Mouse (Mus musculus) stomach, embryonic 16.5 days (tissue): ENCODE results near the gene Recql5. TPM values are rescaled to one million over a fixed set of nuclear protein-coding genes. Genes with fewer than 3 reads are reported as not detected.

Source experiments
- ATAC-seq: fragments of 200-750 bp; cut with Nextera tagmentation; 2 replicates; pipeline ENCODE4 v1.8.0; 2017; ENCODE audit warnings: moderate number of reproducible peaks, moderate TSS enrichment; ENCODE audit not compliant: insufficient read depth, low FRiP score
- H3K27ac ChIP-seq: fragments of 300-500 bp; sonication (generic); 2 replicates; pipeline ENCODE4 v1.5.1; 2014; ENCODE audit warnings: low read length
- H3K27me3 ChIP-seq: fragments of 300-500 bp; sonication (generic); 2 replicates; pipeline ENCODE4 v1.6.1; 2014; ENCODE audit warnings: low read length, control low read depth, mixed read lengths; ENCODE audit not compliant: control insufficient read depth, insufficient read depth
- H3K36me3 ChIP-seq: fragments of 300-500 bp; sonication (generic); 2 replicates; pipeline ENCODE4 v1.6.1; 2014; ENCODE audit warnings: low read length; ENCODE audit not compliant: control insufficient read depth, insufficient read depth
- H3K4me1 ChIP-seq: fragments of 300-500 bp; sonication (generic); 2 replicates; pipeline ENCODE4 v1.6.1; 2014; ENCODE audit warnings: low read length, control low read depth, mixed read lengths; ENCODE audit not compliant: control insufficient read depth, insufficient read depth
- H3K4me2 ChIP-seq: fragments of 300-500 bp; sonication (generic); 2 replicates; pipeline ENCODE4 v1.6.1; 2014; ENCODE audit warnings: low read depth, low read length, mixed read lengths
- H3K4me3 ChIP-seq: fragments of 300-500 bp; sonication (generic); replicated peaks from 2 replicates; pipeline ENCODE4 v1.5.1; 2014; ENCODE audit warnings: mild to moderate bottlenecking, low read length
- H3K9ac ChIP-seq: fragments of 300-500 bp; sonication (generic); 2 replicates; pipeline ENCODE4 v1.6.1; 2014; ENCODE audit warnings: low read length
- H3K9me3 ChIP-seq: fragments of 300-500 bp; sonication (generic); replicated peaks from 2 replicates; pipeline ENCODE4 v1.6.1; 2016; ENCODE audit warnings: low read length, control low read depth; ENCODE audit not compliant: control insufficient read depth
- WGBS: fragments of 180-500 bp; shearing (Covaris S2); extraction: QIAGEN DNeasy Blood & Tissue Kit; methylation state at CpG from one replicate; pipeline ENCODE4 v1.1.7; 2014; 5-methylcytosine and 5-hydroxymethylcytosine counted together
- polyA plus RNA-seq: library from polyadenylated mRNA; unstranded; fragments of >200 nt; fragmentation: Nextera tagmentation; extraction: Ambion mirVana; gene quantifications from 2 replicates; pipeline ENCODE4 v1.2.1, GENCODE M21; 2015

The Recql5 gene
- polyA plus RNA-seq, 1 experiment from 2014 or later: 19.7 TPM

DNA sequence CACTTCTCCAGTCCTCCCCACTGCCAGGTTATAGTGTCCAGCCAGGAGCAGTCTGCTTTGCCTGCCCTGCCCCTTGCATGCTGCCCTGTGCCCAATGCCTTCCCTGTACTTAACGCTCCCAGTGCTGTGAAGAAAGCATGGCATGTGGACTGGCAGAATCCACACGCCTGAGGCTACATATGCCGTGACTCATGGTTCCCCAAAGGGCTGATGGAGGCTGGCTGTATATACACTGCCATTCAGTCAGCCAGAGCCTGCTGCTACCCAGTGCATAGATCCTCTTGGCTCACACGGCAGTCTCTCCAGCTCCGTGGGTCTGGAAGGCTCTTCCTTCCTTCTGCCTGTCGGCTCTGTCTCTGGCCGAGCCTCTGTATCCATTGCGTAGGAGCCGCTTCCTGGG, 15.0 kb upstream of the Recql5 start:
- Histone ChIP-seq H3K4me1 (no peaks in the 10 kb centered on the region), H3K9me3 (no peaks in the 10 kb centered on the region), H3K27ac (no peak overlapping the region), H3K4me2 (no peak overlapping the region), H3K27me3 (no peaks in the 10 kb centered on the region), H3K4me3 (no peak overlapping the region), H3K9ac (no peak overlapping the region), H3K36me3 (0 out of 2 replicates have a peak, but pooled peaks cover 8% of the 10 kb centered on the region)
- no peak for ATAC-seq
- WGBS: 89% methylated on average over 9 of the region's 9 CpGs

DNA sequence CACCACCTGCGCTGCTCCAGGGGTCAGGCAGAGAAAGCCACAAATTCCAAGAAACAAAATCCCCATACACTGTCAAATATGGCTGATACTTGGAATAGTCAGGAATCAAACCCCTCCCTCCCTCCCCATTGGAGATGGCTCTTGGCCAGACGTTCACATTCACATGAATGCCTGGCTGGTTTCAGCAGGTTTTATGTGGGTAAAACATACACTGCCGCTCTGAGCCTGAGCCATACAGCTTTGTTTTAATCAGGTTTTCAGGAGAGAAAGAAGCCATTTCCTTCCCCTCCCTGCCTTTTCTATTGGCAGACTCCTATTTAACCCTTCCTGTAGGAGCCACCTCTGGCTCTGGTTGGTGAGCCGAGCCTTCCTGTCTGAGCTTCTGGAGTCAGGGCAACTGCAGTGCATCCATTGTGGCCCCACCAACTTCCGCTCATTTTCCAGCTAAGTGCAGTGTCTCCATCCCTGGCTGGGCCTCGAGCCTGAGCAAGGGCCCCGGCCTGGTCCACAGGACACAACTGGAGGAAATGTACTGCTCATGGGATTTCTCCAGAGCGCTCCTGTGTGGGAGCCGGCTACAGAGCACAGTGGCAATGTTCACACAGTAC, 13.0 kb upstream of the Recql5 start:
- Histone ChIP-seq H3K36me3 (0 out of 2 replicates have a peak, but pooled peaks cover 8% of the 10 kb centered on the region), H3K4me3 (no peak overlapping the region), H3K27ac (peak overlapping the region; percentile 72), H3K4me1 (no peaks in the 10 kb centered on the region), H3K4me2 (no peak overlapping the region), H3K9me3 (no peaks in the 10 kb centered on the region), H3K9ac (no peak overlapping the region), H3K27me3 (no peaks in the 10 kb centered on the region)
- ATAC-seq: 0 out of 2 replicates have a peak, but pooled peaks have one; percentile 26
- 72% methylated on average over 9 of the region's 9 CpGs for WGBS

DNA sequence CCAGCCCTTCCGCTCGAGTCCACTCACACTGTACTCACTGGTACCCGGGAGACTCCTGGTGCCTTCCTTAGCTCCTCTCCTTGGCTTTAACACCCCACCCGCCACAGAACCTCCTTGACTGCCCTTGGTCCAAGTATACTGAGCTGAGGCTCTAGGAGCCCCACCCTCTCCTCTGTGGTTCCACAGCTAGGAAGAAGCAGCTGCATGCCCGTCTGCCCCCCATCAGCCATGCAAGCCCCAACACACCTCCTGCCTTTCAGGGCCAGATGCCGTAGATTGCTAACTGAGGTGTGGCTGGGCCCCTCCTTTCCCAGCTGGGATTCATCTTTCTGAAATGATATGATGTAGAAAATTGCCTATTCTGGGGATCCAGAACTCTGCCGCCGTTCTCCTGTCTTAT, 12.0 kb upstream of the Recql5 start:
- H3K9ac ChIP-seq: peak overlapping the region; percentile 36
- no peak overlapping the region for H3K4me2 ChIP-seq
- 74% methylated on average over 8 of the region's 8 CpGs for WGBS
- peak overlapping the region; percentile 72 for H3K27ac ChIP-seq
- H3K4me3 ChIP-seq: no peak overlapping the region
- H3K4me1 ChIP-seq: no peaks in the 10 kb centered on the region
- ATAC-seq: peak; percentile 41; the same call in 1 of the 2 replicates
- no peaks in the 10 kb centered on the region for H3K27me3 ChIP-seq
- H3K9me3 ChIP-seq: no peaks in the 10 kb centered on the region
- 0 out of 2 replicates have a peak, but pooled peaks cover 14% of the 10 kb centered on the region for H3K36me3 ChIP-seq

DNA sequence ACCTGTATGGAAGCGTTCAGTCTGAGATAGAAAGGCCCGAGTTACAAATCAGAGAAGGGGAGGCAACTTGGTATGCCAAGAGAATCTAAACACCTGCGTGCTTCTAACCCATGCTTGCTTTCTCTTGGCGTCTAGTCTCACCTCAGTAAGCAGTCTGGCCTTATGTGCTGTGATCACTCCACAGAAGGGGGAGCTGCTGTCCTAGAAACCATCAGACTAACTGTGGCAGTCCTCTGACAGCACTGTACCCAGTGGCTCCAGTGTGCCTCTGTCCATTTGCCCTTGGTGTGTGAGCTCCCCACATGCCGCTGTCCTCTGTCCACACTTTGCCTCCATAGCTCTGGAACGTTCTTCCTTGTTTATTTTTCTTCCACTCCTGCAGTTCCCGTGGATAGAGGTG, 8.7 kb upstream of the Recql5 start:
- H3K9me3 ChIP-seq: no peaks in the 10 kb centered on the region
- H3K27me3 ChIP-seq: no peaks in the 10 kb centered on the region
- ATAC-seq: no peak
- no peak overlapping the region for H3K4me2 ChIP-seq
- 82% methylated on average over 7 of the region's 7 CpGs for WGBS
- peaks cover 20% of the 10 kb centered on the region; the same call in 1 of the 2 replicates for H3K36me3 ChIP-seq
- no peak overlapping the region for H3K4me3 ChIP-seq
- no peak overlapping the region for H3K27ac ChIP-seq
- H3K9ac ChIP-seq: no peak overlapping the region
- H3K4me1 ChIP-seq: no peaks in the 10 kb centered on the region

DNA sequence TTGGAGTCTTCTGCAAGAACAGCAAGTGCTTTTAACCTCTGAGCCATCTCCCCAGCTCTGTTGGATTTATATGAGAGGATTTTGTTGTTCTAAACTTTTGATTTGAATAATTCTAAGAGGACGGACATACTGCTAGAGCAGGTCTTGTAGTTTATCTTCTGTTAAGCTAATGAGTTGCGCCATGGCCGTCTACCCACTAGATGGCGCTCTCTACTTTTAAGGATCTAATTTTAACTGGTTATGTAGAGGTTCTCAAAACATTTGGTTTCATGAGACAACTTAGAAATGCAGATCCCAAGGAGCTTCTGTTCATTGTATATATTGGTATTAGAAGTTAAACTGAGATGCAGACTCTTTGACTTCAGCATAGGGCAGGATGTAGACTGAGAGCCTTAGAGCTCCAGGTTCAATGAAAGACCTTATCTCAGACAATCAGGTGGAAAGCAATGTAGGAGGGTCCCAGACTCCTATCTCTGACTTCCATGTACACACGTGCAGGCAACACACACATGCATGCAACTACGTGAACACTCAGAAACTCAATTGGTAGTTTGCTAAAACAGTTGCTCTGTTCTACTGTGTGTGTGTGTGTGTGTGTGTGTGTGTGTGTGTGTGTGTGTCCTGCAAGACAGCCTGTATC, 6.5 kb upstream of the Recql5 start:
- 32% methylated on average over 6 of the region's 6 CpGs for WGBS
- Histone ChIP-seq H3K9ac (no peak overlapping the region), H3K27me3 (no peaks in the 10 kb centered on the region), H3K36me3 (peaks cover 20% of the 10 kb centered on the region; the same call in 1 of the 2 replicates), H3K4me3 (no peak overlapping the region), H3K27ac (no peak overlapping the region), H3K9me3 (no peaks in the 10 kb centered on the region), H3K4me1 (no peaks in the 10 kb centered on the region), H3K4me2 (no peak overlapping the region)
- no peak for ATAC-seq

DNA sequence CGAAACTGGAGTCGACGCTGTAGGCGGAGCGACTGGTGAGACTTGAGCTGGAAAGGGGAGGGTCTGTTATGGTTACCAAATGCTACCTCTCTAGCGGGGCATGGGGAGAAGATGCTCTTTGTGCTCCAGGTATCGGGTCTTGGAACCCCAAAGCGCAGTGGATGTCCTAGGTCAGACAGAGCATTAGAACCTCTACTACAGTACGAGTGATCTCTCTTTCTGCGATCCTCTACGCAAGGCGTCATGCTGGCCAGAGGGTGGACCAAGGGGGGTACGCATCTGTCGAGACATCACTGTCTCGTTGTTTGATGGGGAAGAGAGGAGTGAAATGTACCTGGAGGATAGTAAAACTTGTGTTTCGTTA, 452 bp upstream of the Recql5 start:
- Histone ChIP-seq H3K9me3 (no peaks in the 10 kb centered on the region), H3K9ac (peak overlapping the region; percentile 87), H3K4me3 (peak overlapping the region; percentile 82), H3K27ac (0 out of 2 replicates have a peak overlapping the region, but pooled peaks have one; percentile 1), H3K27me3 (no peaks in the 10 kb centered on the region), H3K4me1 (peaks cover 17% of the 10 kb centered on the region), H3K36me3 (peaks cover 6% of the 10 kb centered on the region; the same call in 1 of the 2 replicates), H3K4me2 (peak overlapping the region; percentile 92)
- WGBS: under 1% methylated on average over 16 of the region's 16 CpGs
- 0 out of 2 replicates have a peak, but pooled peaks have one; percentile 4 for ATAC-seq

DNA sequence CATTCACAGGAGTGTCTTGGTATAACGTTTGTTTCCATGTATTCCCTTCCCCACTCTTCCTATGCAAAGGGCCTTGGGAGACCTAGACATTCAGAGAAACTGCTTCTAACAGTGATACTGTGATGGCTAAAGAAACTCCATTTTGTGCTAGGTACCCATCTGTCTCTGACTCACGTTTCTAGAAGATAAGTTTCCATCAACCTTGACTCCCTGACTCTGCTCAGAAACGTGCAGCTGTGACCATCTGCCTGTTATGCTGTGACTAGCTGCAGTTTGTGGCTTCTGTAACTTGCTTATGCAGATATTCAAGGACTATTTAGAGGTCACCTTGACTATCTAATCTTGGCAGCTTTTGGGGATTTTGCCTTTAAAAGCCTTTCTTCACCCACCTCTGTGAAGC, 2.0 kb downstream of the Recql5 start:
- ATAC-seq: no peak
- no peaks in the 10 kb centered on the region for H3K36me3 ChIP-seq
- no peak overlapping the region for H3K4me3 ChIP-seq
- no peaks in the 10 kb centered on the region for H3K9me3 ChIP-seq
- no peaks in the 10 kb centered on the region for H3K27me3 ChIP-seq
- H3K9ac ChIP-seq: no peak overlapping the region
- peaks cover 17% of the 10 kb centered on the region for H3K4me1 ChIP-seq
- no peak overlapping the region for H3K4me2 ChIP-seq
- H3K27ac ChIP-seq: no peak overlapping the region
- 66% methylated on average over 3 of the region's 3 CpGs for WGBS

DNA sequence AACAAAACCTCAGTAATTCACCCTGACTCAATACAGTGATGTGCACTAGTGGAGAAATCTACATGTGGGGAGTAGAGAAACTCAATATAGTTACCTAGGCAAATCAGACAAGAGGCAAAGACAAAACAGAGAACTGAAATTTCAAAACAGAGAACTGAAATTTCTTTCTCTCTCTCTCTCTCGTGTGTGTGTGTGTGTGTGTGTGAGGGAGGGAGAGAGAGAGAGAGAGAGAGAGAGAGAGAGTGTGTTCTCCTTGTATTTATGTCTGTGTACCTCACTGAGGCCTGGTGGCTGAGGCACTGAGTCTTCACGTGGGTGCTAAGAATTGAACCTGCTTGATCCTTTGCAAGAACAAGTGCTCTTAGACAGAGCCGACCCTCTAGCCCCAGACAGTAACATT, 3.5 kb downstream of the Recql5 start:
- Histone ChIP-seq H3K9ac (no peak overlapping the region), H3K36me3 (no peaks in the 10 kb centered on the region; the same call in 1 of the 2 replicates), H3K27me3 (no peaks in the 10 kb centered on the region), H3K4me2 (no peak overlapping the region), H3K4me3 (no peak overlapping the region), H3K27ac (no peak overlapping the region), H3K9me3 (no peaks in the 10 kb centered on the region), H3K4me1 (peaks cover 17% of the 10 kb centered on the region)
- WGBS: 68% methylated on average over 3 of the region's 3 CpGs
- ATAC-seq: no peak

DNA sequence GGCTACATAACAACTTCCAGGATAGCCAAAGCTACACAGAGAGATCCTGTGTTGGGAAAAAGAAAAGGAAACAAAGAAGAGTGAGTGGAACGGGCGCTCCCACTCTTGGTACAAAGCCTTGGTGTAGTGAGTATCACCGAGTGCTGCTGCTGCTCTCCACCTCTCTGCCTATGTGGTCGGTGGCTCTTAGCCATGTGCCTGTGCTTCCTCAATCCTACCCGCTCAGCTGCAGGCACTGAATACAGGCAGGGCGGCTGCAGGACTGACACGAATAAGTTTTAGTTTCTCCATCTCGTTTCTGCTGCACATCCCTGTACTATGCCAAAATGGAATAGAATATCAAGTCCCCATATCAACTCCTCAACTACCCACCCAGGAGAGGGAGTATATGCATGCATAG, 4.2 kb downstream of the Recql5 start:
- WGBS: 90% methylated on average over 8 of the region's 8 CpGs
- peaks cover 10% of the 10 kb centered on the region for H3K4me1 ChIP-seq
- no peak overlapping the region for H3K4me3 ChIP-seq
- H3K4me2 ChIP-seq: no peak overlapping the region
- H3K9me3 ChIP-seq: no peaks in the 10 kb centered on the region
- H3K9ac ChIP-seq: no peak overlapping the region
- no peaks in the 10 kb centered on the region for H3K27me3 ChIP-seq
- no peaks in the 10 kb centered on the region; the same call in 1 of the 2 replicates for H3K36me3 ChIP-seq
- no peak overlapping the region for H3K27ac ChIP-seq
- no peak for ATAC-seq
